Mouse (Mus musculus): ENCODE results near the gene Uqcrc1. TPM values are rescaled to one million over a fixed set of nuclear protein-coding genes. Genes with fewer than 3 reads are reported as not detected.

Uqcrc1 gene
- polyA plus RNA-seq, 1 experiment from 2014 or later = 453 TPM

GRCm38 (mm10) chr9:108945608-108946007 is 9.2 kb downstream of the Uqcrc1 start:
- DNase-seq (ENCODE audit: low spot score) (no peak), ATAC-seq (no peak)
- H3K36me3 ChIP-seq (ENCODE audit: control insufficient read depth, insufficient read depth, low read length) = peaks cover 92% of the 10 kb centered on the region
- no peak overlapping the region for H3K27ac ChIP-seq (ENCODE audit: low read depth, low read length)
- no peak overlapping the region for H3K4me3 ChIP-seq (ENCODE audit: low read depth, low read length)
- H3K27me3 ChIP-seq (replicated peaks; ENCODE audit: control insufficient read depth, insufficient read depth, low read length) = no peaks in the 10 kb centered on the region
- H3K9ac ChIP-seq (ENCODE audit: low read length) = no peak overlapping the region
- WGBS = 91% methylated on average over 5 of the region's 5 CpGs
- H3K4me1 ChIP-seq (ENCODE audit: control insufficient read depth, insufficient read depth, low read length) = no peaks in the 10 kb centered on the region
- no peak overlapping the region for H3K4me2 ChIP-seq (ENCODE audit: low read length)
- H3K9me3 ChIP-seq (replicated peaks; ENCODE audit: control insufficient read depth, low read length) = no peaks in the 10 kb centered on the region

- WGBS = 94% methylated on average over 13 of the region's 13 CpGs
- peaks cover 14% of the 10 kb centered on the region; the same call in 1 of the 2 replicates for H3K27me3 ChIP-seq (replicated peaks; ENCODE audit: control insufficient read depth, insufficient read depth, low read length)
- DNase-seq (ENCODE audit: low spot score) (peak; percentile 6), ATAC-seq (no peak)
- H3K9me3 ChIP-seq (replicated peaks; ENCODE audit: control insufficient read depth, low read length) = no peaks in the 10 kb centered on the region
- no peak overlapping the region for H3K4me3 ChIP-seq (ENCODE audit: low read depth, low read length)
- H3K9ac ChIP-seq (ENCODE audit: low read length) = no peak overlapping the region
- no peak overlapping the region for H3K4me2 ChIP-seq (ENCODE audit: low read length)
- H3K27ac ChIP-seq (ENCODE audit: low read depth, low read length) = no peak overlapping the region
- H3K36me3 ChIP-seq (ENCODE audit: control insufficient read depth, insufficient read depth, low read length) = peaks cover 63% of the 10 kb centered on the region
- no peaks in the 10 kb centered on the region for H3K4me1 ChIP-seq (ENCODE audit: control insufficient read depth, insufficient read depth, low read length)
Observed at GRCm38 (mm10) chr9:108949231-108949966, 13.0 kb downstream of the Uqcrc1 start.

- Histone ChIP-seq H3K36me3 (ENCODE audit: control insufficient read depth, insufficient read depth, low read length) (peaks cover 55% of the 10 kb centered on the region), H3K4me1 (ENCODE audit: control insufficient read depth, insufficient read depth, low read length) (no peaks in the 10 kb centered on the region), H3K4me2 (ENCODE audit: low read length) (no peak overlapping the region), H3K9ac (ENCODE audit: low read length) (no peak overlapping the region), H3K4me3 (ENCODE audit: low read depth, low read length) (no peak overlapping the region), H3K27ac (ENCODE audit: low read depth, low read length) (0 out of 2 replicates have a peak overlapping the region, but pooled peaks have one; percentile 27), H3K9me3 (replicated peaks; ENCODE audit: control insufficient read depth, low read length) (no peaks in the 10 kb centered on the region), H3K27me3 (replicated peaks; ENCODE audit: control insufficient read depth, insufficient read depth, low read length) (peaks cover 14% of the 10 kb centered on the region; the same call in 1 of the 2 replicates)
- 90% methylated on average over 9 of the region's 9 CpGs for WGBS
- DNase-seq (ENCODE audit: low spot score) (no peak), ATAC-seq (no peak)
Observed at GRCm38 (mm10) chr9:108949967-108950728, 13.7 kb downstream of the Uqcrc1 start.

- H3K9ac ChIP-seq (ENCODE audit: low read length) = no peak within 1 kb of the TSS
- no peaks in the 10 kb centered on the region for H3K4me1 ChIP-seq (ENCODE audit: control insufficient read depth, insufficient read depth, low read length)
- DNase-seq (ENCODE audit: low spot score) (no peak), ATAC-seq (no peak)
- peaks cover 25% of the 10 kb centered on the region for H3K36me3 ChIP-seq (ENCODE audit: control insufficient read depth, insufficient read depth, low read length)
- H3K4me3 ChIP-seq (ENCODE audit: low read depth, low read length) = no peak within 1 kb of the TSS
- H3K9me3 ChIP-seq (replicated peaks; ENCODE audit: control insufficient read depth, low read length) = no peaks in the 10 kb centered on the region
- H3K4me2 ChIP-seq (ENCODE audit: low read length) = no peak within 1 kb of the TSS
- WGBS = 11% methylated on average over 15 of the region's 15 CpGs
- H3K27ac ChIP-seq (ENCODE audit: low read depth, low read length) = no peak within 1 kb of the TSS
- H3K27me3 ChIP-seq (replicated peaks; ENCODE audit: control insufficient read depth, insufficient read depth, low read length) = peaks cover 14% of the 10 kb centered on the region; the same call in 1 of the 2 replicates
Observed at GRCm38 (mm10) chr9:108953081-108953636, 16.7 kb downstream of the Uqcrc1 start, which contains the start of gene Col7a1. Col7a1 (plus strand) TSS chr9:108953586.

DNA sequence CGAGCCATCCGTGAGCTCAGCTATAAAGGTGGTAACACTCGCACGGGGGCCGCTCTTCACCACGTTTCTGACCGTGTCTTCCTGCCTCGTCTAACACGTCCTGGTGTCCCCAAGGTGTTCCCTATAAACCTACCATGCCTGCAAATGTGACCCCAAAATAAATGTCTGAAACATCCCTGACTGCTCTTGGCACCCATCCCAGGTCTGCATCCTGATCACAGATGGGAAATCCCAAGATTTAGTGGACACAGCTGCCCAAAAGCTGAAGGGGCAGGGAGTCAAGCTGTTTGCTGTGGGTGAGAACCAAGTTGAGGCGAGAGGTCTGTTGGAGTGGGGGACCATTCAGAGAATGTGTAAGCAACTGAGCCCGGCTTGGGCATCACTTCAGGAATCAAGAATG is 18.8 kb downstream of the Uqcrc1 start:
- ATAC-seq = no peak
- no peak overlapping the region for H3K9ac ChIP-seq (ENCODE audit: low read length)
- no peaks in the 10 kb centered on the region for H3K4me1 ChIP-seq (ENCODE audit: control insufficient read depth, insufficient read depth, low read length)
- WGBS = 96% methylated on average over 11 of the region's 11 CpGs
- no peaks in the 10 kb centered on the region for H3K9me3 ChIP-seq (replicated peaks; ENCODE audit: control insufficient read depth, low read length)
- peaks cover 14% of the 10 kb centered on the region; the same call in 1 of the 2 replicates for H3K27me3 ChIP-seq (replicated peaks; ENCODE audit: control insufficient read depth, insufficient read depth, low read length)
- DNase-seq (ENCODE audit: low spot score) = no peak
- no peak overlapping the region for H3K4me2 ChIP-seq (ENCODE audit: low read length)
- H3K36me3 ChIP-seq (ENCODE audit: control insufficient read depth, insufficient read depth, low read length) = peaks cover 4% of the 10 kb centered on the region
- no peak overlapping the region for H3K4me3 ChIP-seq (ENCODE audit: low read depth, low read length)
- no peak overlapping the region for H3K27ac ChIP-seq (ENCODE audit: low read depth, low read length)

- Histone ChIP-seq H3K27me3 (replicated peaks; ENCODE audit: control insufficient read depth, insufficient read depth, low read length) (peaks cover 14% of the 10 kb centered on the region; the same call in 1 of the 2 replicates), H3K9me3 (replicated peaks; ENCODE audit: control insufficient read depth, low read length) (no peaks in the 10 kb centered on the region), H3K4me3 (ENCODE audit: low read depth, low read length) (no peak overlapping the region), H3K27ac (ENCODE audit: low read depth, low read length) (no peak overlapping the region), H3K4me1 (ENCODE audit: control insufficient read depth, insufficient read depth, low read length) (no peaks in the 10 kb centered on the region), H3K36me3 (ENCODE audit: control insufficient read depth, insufficient read depth, low read length) (0 out of 2 replicates have a peak, but pooled peaks cover 2% of the 10 kb centered on the region), H3K9ac (ENCODE audit: low read length) (no peak overlapping the region), H3K4me2 (ENCODE audit: low read length) (no peak overlapping the region)
- DNase-seq (ENCODE audit: low spot score) (no peak), ATAC-seq (no peak)
- WGBS = 92% methylated on average over 11 of the region's 11 CpGs
Observed at GRCm38 (mm10) chr9:108955846-108956245, 19.4 kb downstream of the Uqcrc1 start.

GRCm38 (mm10) chr9:108963577-108963976 is 27.1 kb downstream of the Uqcrc1 start:
- no peaks in the 10 kb centered on the region for H3K36me3 ChIP-seq (ENCODE audit: control insufficient read depth, insufficient read depth, low read length)
- no peak overlapping the region for H3K9ac ChIP-seq (ENCODE audit: low read length)
- H3K9me3 ChIP-seq (replicated peaks; ENCODE audit: control insufficient read depth, low read length) = no peaks in the 10 kb centered on the region
- no peak overlapping the region for H3K27ac ChIP-seq (ENCODE audit: low read depth, low read length)
- no peaks in the 10 kb centered on the region for H3K4me1 ChIP-seq (ENCODE audit: control insufficient read depth, insufficient read depth, low read length)
- WGBS = 77% methylated on average over 3 of the region's 3 CpGs
- no peaks in the 10 kb centered on the region for H3K27me3 ChIP-seq (replicated peaks; ENCODE audit: control insufficient read depth, insufficient read depth, low read length)
- DNase-seq (ENCODE audit: low spot score) (no peak), ATAC-seq (no peak)
- H3K4me3 ChIP-seq (ENCODE audit: low read depth, low read length) = no peak overlapping the region
- H3K4me2 ChIP-seq (ENCODE audit: low read length) = no peak overlapping the region

DNA sequence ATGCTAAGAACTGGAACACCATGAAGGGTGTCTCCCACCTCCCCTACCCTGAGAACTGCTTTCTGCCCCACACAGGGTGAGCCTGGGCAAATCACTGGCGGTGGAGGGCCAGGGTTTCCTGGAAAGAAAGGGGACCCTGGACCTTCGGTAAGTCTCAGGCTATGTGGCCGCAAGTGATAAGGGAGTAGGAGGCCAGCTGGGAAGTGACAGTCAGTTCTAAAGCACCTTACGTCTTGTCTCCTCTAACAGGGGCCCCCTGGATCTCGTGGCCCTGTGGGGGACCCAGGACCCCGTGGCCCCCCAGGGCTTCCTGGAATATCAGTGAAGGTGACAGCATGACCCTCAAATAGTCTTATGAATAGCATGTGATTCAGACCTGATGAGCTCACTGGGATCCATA is 27.9 kb downstream of the Uqcrc1 start:
- DNase-seq (ENCODE audit: low spot score) (no peak), ATAC-seq (no peak)
- Histone ChIP-seq H3K4me3 (ENCODE audit: low read depth, low read length) (no peak overlapping the region), H3K4me1 (ENCODE audit: control insufficient read depth, insufficient read depth, low read length) (no peaks in the 10 kb centered on the region), H3K9ac (ENCODE audit: low read length) (no peak overlapping the region), H3K27me3 (replicated peaks; ENCODE audit: control insufficient read depth, insufficient read depth, low read length) (no peaks in the 10 kb centered on the region), H3K27ac (ENCODE audit: low read depth, low read length) (no peak overlapping the region), H3K9me3 (replicated peaks; ENCODE audit: control insufficient read depth, low read length) (no peaks in the 10 kb centered on the region), H3K4me2 (ENCODE audit: low read length) (no peak overlapping the region), H3K36me3 (ENCODE audit: control insufficient read depth, insufficient read depth, low read length) (no peaks in the 10 kb centered on the region)
- WGBS = 80% methylated on average over 6 of the region's 6 CpGs
